Comparison of ENCODE assay signal across 8 mouse cellular contexts in genomic region chr8:120177318-120178123, GRCm38 (mm10). TPM values are rescaled to one million over a fixed set of nuclear protein-coding genes. Genes with fewer than 3 reads are reported as not detected.
DNase-seq lines count a peak whose midpoint lies in the region; ATAC-seq and TF ChIP-seq lines count a peak whose summit lies in the region.

Gene Fam92b, minus strand, starts transcription at chr8:120177466.

- peaks cover 59% of the 10 kb centered on the region for H3K27me3 ChIP-seq in embryonic facial prominence, embryonic 10.5 days (replicated peaks; ENCODE audit: low read depth, poor library complexity, severe bottlenecking)
- H3K27me3 ChIP-seq in midbrain, embryonic 11.5 days (ENCODE audit: control insufficient read depth, insufficient read depth, low read length): peaks cover 9% of the 10 kb centered on the region
- no peaks in the 10 kb centered on the region for H3K27me3 ChIP-seq in spleen, adult 2 months (ENCODE audit: control insufficient read depth, insufficient read depth, low read length)

- H3K27ac ChIP-seq in embryonic facial prominence, embryonic 10.5 days (replicated peaks): peak within 1 kb of the TSS; percentile 84
- peak within 1 kb of the TSS; percentile 95 for H3K27ac ChIP-seq in midbrain, embryonic 11.5 days (ENCODE audit: low read depth, low read length)
- no peak within 1 kb of the TSS for H3K27ac ChIP-seq in spleen, adult 2 months (ENCODE audit: insufficient read depth, low read length)

- no peak for TF ChIP-seq POLR2A in spleen, adult 2 months (IDR thresholded peaks at IDR 0.05; ENCODE audit: low read depth, low read length)

- DNase-seq in spleen, adult 18-20 months: peak; percentile 17 to 23
- no peak for DNase-seq in spleen, adult 12 weeks (ENCODE audit: low spot score)
- DNase-seq in embryonic facial prominence, embryonic 10.5 days (ENCODE audit: low spot score): peak; percentile 90
- DNase-seq in left cerebral cortex, postnatal 36 days (ENCODE audit: low spot score in 2 of 2): peak; percentile 51 to 63
- peak; percentile 98 for DNase-seq in midbrain, embryonic 11.5 days (ENCODE audit: low spot score, missing footprints)
- peak; percentile 18 to 26 for DNase-seq in spleen, adult 2 months (ENCODE audit: low read depth in 1 of 2, low spot score in 2 of 2)
- no peak for DNase-seq in cerebellum, adult 18-20 months

- peak within 1 kb of the TSS; percentile 36; the same call in 1 of the 2 replicates for H3K9ac ChIP-seq in midbrain, embryonic 11.5 days (ENCODE audit: low read length)

- H3K4me1 ChIP-seq in embryonic facial prominence, embryonic 10.5 days: peaks cover 66% of the 10 kb centered on the region
- peaks cover 37% of the 10 kb centered on the region for H3K4me1 ChIP-seq in midbrain, embryonic 11.5 days (ENCODE audit: control insufficient read depth, insufficient read depth, low read length)
- no peaks in the 10 kb centered on the region; the same call in 1 of the 2 replicates for H3K4me1 ChIP-seq in spleen, adult 2 months (ENCODE audit: control insufficient read depth, insufficient read depth, insufficient read length)

- intact Hi-C loops in left cerebral cortex, postnatal 36 days (cut with DNase I): loop anchor here (2.0 to 5.0 kb wide), 4 partner anchors 35 to 430 kb away; no protein-coding TSS in a partner anchor

- ATAC-seq in hematopoietic stem cell, adult 5-6 weeks (replicated peaks in 1 of 2; ENCODE audit: insufficient read depth in 1 of 2, low FRiP score in 2 of 2, low TSS enrichment in 1 of 2, low read depth in 1 of 2, poor library complexity in 2 of 2, severe bottlenecking in 2 of 2): peak; percentile 59 to 60
- ATAC-seq in midbrain, embryonic 11.5 days (ENCODE audit: low FRiP score): peak; percentile 94

- no peak for TF ChIP-seq CTCF in spleen, adult 2 months (IDR thresholded peaks at IDR 0.05; ENCODE audit: extremely low read depth, insufficient read depth, insufficient read length, insufficient replicate concordance)

- H3K36me3 ChIP-seq in embryonic facial prominence, embryonic 10.5 days (replicated peaks): no peaks in the 10 kb centered on the region
- H3K36me3 ChIP-seq in midbrain, embryonic 11.5 days (ENCODE audit: control insufficient read depth, insufficient read depth, low read length): no peaks in the 10 kb centered on the region
- no peaks in the 10 kb centered on the region for H3K36me3 ChIP-seq in spleen, adult 2 months (ENCODE audit: control insufficient read depth, insufficient read depth, low read length)

- H3K9me3 ChIP-seq in embryonic facial prominence, embryonic 10.5 days: no peaks in the 10 kb centered on the region
- no peaks in the 10 kb centered on the region for H3K9me3 ChIP-seq in midbrain, embryonic 11.5 days (ENCODE audit: control insufficient read depth, low read length)

- H3K4me3 ChIP-seq in embryonic facial prominence, embryonic 10.5 days: peak within 1 kb of the TSS; percentile 45
- peak within 1 kb of the TSS; percentile 10 for H3K4me3 ChIP-seq in midbrain, embryonic 11.5 days (ENCODE audit: low read depth, low read length)
- H3K4me3 ChIP-seq in spleen, adult 2 months (ENCODE audit: extremely low read depth, insufficient read depth, insufficient read length): no peak within 1 kb of the TSS

- WGBS in embryonic facial prominence, embryonic 10.5 days: under 1% methylated on average over 26 of the region's 26 CpGs
- 2% methylated on average over 24 of the region's 26 CpGs for WGBS in midbrain, embryonic 11.5 days
- WGBS in spleen, adult 2 months: 7% methylated on average over 26 of the region's 26 CpGs

- H3K4me2 ChIP-seq in midbrain, embryonic 11.5 days: peak within 1 kb of the TSS; percentile 43

RNA-seq across cellular contexts. Expression of gene Fam92b, which starts in this region (rescaled TPM):
- polyA plus RNA-seq in embryonic facial prominence, embryonic 10.5 days (2016; fragmentation: Nextera tagmentation; extraction: Ambion mirVana): 0.83 and 0.86 TPM in 2 replicates
- not detected in 2 replicates for total RNA-seq in hematopoietic stem cell, adult 5-6 weeks (2017)
- under 1 TPM; 0.27 to 0.45 TPM for total RNA-seq in left cerebral cortex, postnatal 36 days (2021)
- 2.4 and 3.4 TPM in 2 replicates for polyA plus RNA-seq in midbrain, embryonic 11.5 days (2014; fragmentation: Nextera tagmentation; extraction: Ambion mirVana)
- polyA plus RNA-seq in spleen, adult 2 months (2012; rRNA removed): not detected in 2 replicates

Comparison
In these comparisons a context has a peak if more than half of its experiments do, and no peak if none do; other contexts are left out.
1. DNase-seq: peak in spleen, adult 18-20 months (2 of 2) and midbrain, embryonic 11.5 days (single experiment); none in spleen, adult 12 weeks (single experiment) and cerebellum, adult 18-20 months (0 of 2).
2. Peak in DNase-seq, H3K4me3 ChIP-seq and H3K27ac ChIP-seq in embryonic facial prominence, embryonic 10.5 days; RNA of the gene not detected or under 1 TPM.
3. Peak in ATAC-seq in hematopoietic stem cell, adult 5-6 weeks; RNA of the gene not detected or under 1 TPM.
4. Peak in DNase-seq in left cerebral cortex, postnatal 36 days; RNA of the gene not detected or under 1 TPM.
5. Peak in DNase-seq in spleen, adult 2 months; RNA of the gene not detected or under 1 TPM.